Mouse (Mus musculus) CH12.LX (cell line): Measurements from ENCODE around the gene Vsir. TPM values are rescaled to one million over a fixed set of nuclear protein-coding genes. Genes with fewer than 3 reads are reported as not detected.

Experiments used
- DNase-seq: peaks from one replicate; pipeline ENCODE4 v3.0.0-alpha.2; 2013; ENCODE audit errors: extremely low read depth
- H3K27ac ChIP-seq: 2 replicates; pipeline ENCODE4 v1.5.1; 2012; ENCODE audit warnings: low read depth, mild to moderate bottlenecking, control low read depth, moderate library complexity; ENCODE audit not compliant: insufficient read depth
- H3K27me3 ChIP-seq: replicated peaks from 2 replicates; pipeline ENCODE3; 2012; ENCODE audit warnings: inconsistent platforms
- H3K36me3 ChIP-seq, 2 experiments: replicated peaks in 1 of 2; 2 replicates each; pipeline versions ENCODE3 to v1.6.1; 2012; ENCODE audit warnings: inconsistent platforms in 1 of 2, low read length in 1 of 2, mild to moderate bottlenecking in 1 of 2, mixed read lengths in 1 of 2, moderate library complexity in 1 of 2; ENCODE audit not compliant: control insufficient read depth in 1 of 2, insufficient read depth in 1 of 2
- H3K4me1 ChIP-seq, 2 experiments: 2 replicates each; pipeline ENCODE4 v1.6.1; 2012; ENCODE audit warnings: inconsistent platforms in 1 of 2, moderate library complexity in 1 of 2; ENCODE audit not compliant: insufficient read depth in 2 of 2, control insufficient read depth in 1 of 2
- H3K4me2 ChIP-seq: 2 replicates; pipeline ENCODE4 v1.6.1; 2012; ENCODE audit warnings: low read depth, mild to moderate bottlenecking, control low read depth; ENCODE audit not compliant: poor library complexity, insufficient read depth, severe bottlenecking
- H3K4me3 ChIP-seq, 3 experiments: fragments of 150-350 bp in 1 of 3; sonication (generic) in 1 of 3; replicated peaks in 1 of 3; 2 replicates each; pipeline versions ENCODE3 to v1.5.1; 2011 to 2012; ENCODE audit warnings: low read depth in 2 of 3, low read length in 2 of 3, mild to moderate bottlenecking in 2 of 3, moderate library complexity in 2 of 3, control low read depth in 1 of 3, improper control_type of control experiment in 1 of 3, inconsistent platforms in 1 of 3, mixed read lengths in 1 of 3; ENCODE audit not compliant: poor library complexity in 1 of 3
- H3K79me2 ChIP-seq: replicated peaks from 2 replicates; pipeline ENCODE4 v1.6.1; 2012; ENCODE audit warnings: mild to moderate bottlenecking, moderate library complexity; ENCODE audit not compliant: control insufficient read depth, poor library complexity, insufficient read depth, severe bottlenecking; ENCODE audit errors: extremely low read depth
- H3K9ac ChIP-seq: 2 replicates; pipeline ENCODE4 v1.6.1; 2012; ENCODE audit warnings: low read depth, mild to moderate bottlenecking, control low read depth, moderate library complexity; ENCODE audit not compliant: insufficient read depth
- H3K9me3 ChIP-seq: replicated peaks from 2 replicates; pipeline ENCODE3; 2012; ENCODE audit warnings: low read length, inconsistent platforms, mixed read lengths
- BHLHE40 ChIP-seq: IDR thresholded peaks from 2 replicates; pipeline ENCODE4 v1.6.1; 2011; ENCODE audit warnings: mild to moderate bottlenecking, low read depth, low read length, improper control_type of control experiment
- CHD1 ChIP-seq: IDR thresholded peaks from 2 replicates; pipeline ENCODE4 v1.6.1; 2012; ENCODE audit warnings: low read depth, low read length, improper control_type of control experiment, inconsistent platforms
- CHD2 ChIP-seq: IDR thresholded peaks from 2 replicates; pipeline ENCODE4 v1.6.1; 2011; ENCODE audit warnings: low read length, improper control_type of control experiment
- E2F4 ChIP-seq: IDR thresholded peaks from 2 replicates; pipeline ENCODE4 v1.6.1; 2011; ENCODE audit warnings: low read depth, low read length, improper control_type of control experiment; ENCODE audit not compliant: insufficient replicate concordance
- ELF1 ChIP-seq: IDR thresholded peaks from 2 replicates; pipeline ENCODE4 v1.6.1; 2014; ENCODE audit warnings: low read depth, mild to moderate bottlenecking, inconsistent platforms, low read length, improper control_type of control experiment
- GABPA ChIP-seq: IDR thresholded peaks from 2 replicates; pipeline ENCODE4 v1.6.1; 2012; ENCODE audit warnings: low read depth, low read length, improper control_type of control experiment, inconsistent platforms; ENCODE audit not compliant: insufficient replicate concordance
- HCFC1 ChIP-seq: IDR thresholded peaks from 2 replicates; pipeline ENCODE4 v1.6.1; 2012; ENCODE audit warnings: low read depth, mild to moderate bottlenecking, inconsistent platforms, low read length, improper control_type of control experiment
- IRF4 ChIP-seq: IDR thresholded peaks from 2 replicates; pipeline ENCODE4 v1.6.1; 2014; ENCODE audit warnings: low read depth, mild to moderate bottlenecking, inconsistent platforms, low read length, improper control_type of control experiment
- MAFK ChIP-seq: IDR thresholded peaks from 2 replicates; pipeline ENCODE4 v1.6.1; 2011; ENCODE audit warnings: low read length, improper control_type of control experiment; ENCODE audit not compliant: insufficient replicate concordance
- MAZ ChIP-seq: IDR thresholded peaks from 2 replicates; pipeline ENCODE4 v1.6.1; 2012; ENCODE audit warnings: low read depth, mild to moderate bottlenecking, inconsistent platforms, low read length, improper control_type of control experiment, moderate library complexity
- MEF2A ChIP-seq: IDR thresholded peaks from 2 replicates; pipeline ENCODE4 v1.6.1; 2014; ENCODE audit warnings: low read depth, mild to moderate bottlenecking, inconsistent platforms, low read length, improper control_type of control experiment, borderline replicate concordance
- MXI1 ChIP-seq: IDR thresholded peaks from 2 replicates; pipeline ENCODE4 v1.6.1; 2011; ENCODE audit warnings: mild to moderate bottlenecking, low read depth, low read length, improper control_type of control experiment
- POLR2AphosphoS2 ChIP-seq: IDR thresholded peaks from 2 replicates; pipeline ENCODE4 v1.6.1; 2011; ENCODE audit warnings: low read depth, low read length, improper control_type of control experiment
- RAD21 ChIP-seq: IDR thresholded peaks from 2 replicates; pipeline ENCODE4 v1.6.1; 2011; ENCODE audit warnings: low read depth, mild to moderate bottlenecking, low read length, improper control_type of control experiment, moderate library complexity
- RCOR1 ChIP-seq: conservative IDR thresholded peaks from 2 replicates; pipeline ENCODE4 v1.6.1; 2012; ENCODE audit warnings: low read depth, mild to moderate bottlenecking, inconsistent platforms, low read length, improper control_type of control experiment
- SIN3A ChIP-seq: IDR thresholded peaks from 2 replicates; pipeline ENCODE4 v1.6.1; 2012; ENCODE audit warnings: low read length, improper control_type of control experiment, inconsistent platforms
- TCF12 ChIP-seq: IDR thresholded peaks from 2 replicates; pipeline ENCODE4 v1.6.1; 2014; ENCODE audit warnings: low read depth, mild to moderate bottlenecking, inconsistent platforms, low read length, improper control_type of control experiment
- UBTF ChIP-seq: IDR thresholded peaks from 2 replicates; pipeline ENCODE4 v1.6.1; 2012; ENCODE audit warnings: low read depth, mild to moderate bottlenecking, inconsistent platforms, low read length, improper control_type of control experiment, moderate library complexity
- ZC3H11A ChIP-seq: IDR thresholded peaks from 2 replicates; pipeline ENCODE4 v1.6.1; 2012; ENCODE audit warnings: low read depth, mild to moderate bottlenecking, inconsistent platforms, low read length, improper control_type of control experiment
- ZMIZ1 ChIP-seq: IDR thresholded peaks from 2 replicates; pipeline ENCODE4 v1.6.1; 2012; ENCODE audit warnings: low read depth, mild to moderate bottlenecking, inconsistent platforms, low read length, improper control_type of control experiment
- dilution Hi-C: fragments of 300-500 bp; cut with MboI; formaldehyde crosslinking; loops from 2 replicates; pipeline ENCODE4 v1.14.3; 2020; ENCODE audit warnings: low sequenced_read_pairs; ENCODE audit not compliant: extremely low pct_unique_long_range_greater_than_20kb, extremely low pct_ligation_motif_present
- in situ Hi-C: fragments of 300-500 bp; cut with MboI; formaldehyde crosslinking; loops from 3 replicates; pipeline ENCODE4 v1.14.3; 2019; ENCODE audit warnings: low sequenced_read_pairs, low pct_ligation_motif_present, low pct_unique_long_range_greater_than_20kb, mixed read lengths
- polyA plus RNA-seq: library from polyadenylated mRNA; unstranded; fragments of >175 nt; gene quantifications from 2 replicates; pipeline ENCODE4 v1.2.1, GENCODE M21; 2012; ENCODE audit warnings: low read depth; ENCODE audit not compliant: insufficient read length
- total RNA-seq, 2 experiments: library from RNA; depleted of rRNA; stranded (reverse); fragments of 300-350 nt in 1 of 2; fragments of >200 nt in 1 of 2; gene quantifications; 2 replicates each; pipeline ENCODE4 v1.2.3; 2012 to 2014

The Vsir gene
- total and polyA plus RNA-seq, 3 experiments: 4.7 to 9.5 (median 5.5) TPM

DNA sequence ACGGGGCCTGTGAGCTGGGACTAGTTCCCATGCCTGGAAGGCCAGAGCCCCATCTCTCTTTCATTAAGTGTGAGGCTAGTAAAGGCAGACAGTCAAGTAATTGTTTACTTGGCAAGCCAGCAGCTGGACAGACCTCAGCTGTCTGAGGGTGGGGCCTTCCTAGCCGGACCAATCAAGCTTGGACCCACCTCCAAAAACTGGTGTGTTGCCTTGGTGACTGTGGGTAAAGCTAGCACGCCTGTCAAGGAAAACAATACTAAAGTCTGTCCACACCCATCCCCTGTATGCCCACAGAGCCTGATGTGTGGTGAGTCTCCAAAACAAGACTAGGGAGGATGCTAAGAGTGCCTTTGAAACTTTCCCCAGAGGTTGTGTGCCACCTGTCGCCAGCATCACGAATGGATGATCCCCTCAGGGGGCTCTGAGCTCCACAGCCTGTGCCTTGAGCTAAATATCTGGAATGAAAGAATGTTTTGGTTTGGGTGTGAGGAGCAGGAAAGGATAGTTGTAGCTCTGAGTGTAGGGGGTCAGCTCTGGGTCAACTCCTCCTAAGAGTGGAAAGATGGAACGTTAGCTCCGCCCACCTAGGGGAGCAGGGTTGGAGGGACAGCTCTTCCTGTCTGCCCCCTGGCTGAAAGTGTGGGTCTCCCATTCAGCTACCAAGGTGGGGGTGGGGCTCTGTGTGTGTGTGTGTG is 5.3 kb downstream of the Vsir start:
- Histone ChIP-seq H3K4me3 (no peak overlapping the region), H3K27me3 (peaks cover 14% of the 10 kb centered on the region), H3K4me1 (peaks cover 27 to 48% of the 10 kb centered on the region in 2 experiments), H3K27ac (0 out of 2 replicates have a peak overlapping the region, but pooled peaks have one; percentile 19), H3K79me2 (no peaks in the 10 kb centered on the region), H3K4me2 (peak overlapping the region; percentile 85; the same call in 1 of the 2 replicates), H3K36me3 (no peaks in the 10 kb centered on the region), H3K9ac (no peak overlapping the region), H3K9me3 (no peaks in the 10 kb centered on the region)
- TF ChIP-seq MXI1 (peak; percentile 77), RCOR1 (no peak), MEF2A (no peak), CHD1 (no peak), ELF1 (no peak), SIN3A (peak; percentile 88), IRF4 (no peak)
- DNase-seq: peak; percentile 60
- in situ Hi-C loops (loop anchor here (5.0 kb wide), 1 partner anchor 40 kb away; no protein-coding TSS in a partner anchor), dilution Hi-C loops (no loop called here)

GRCm38 (mm10) chr10:60353241-60354002 is 6.8 kb downstream of the Vsir start:
- DNase-seq: no peak
- peaks cover 3 to 5% of the 10 kb centered on the region in 2 experiments for H3K36me3 ChIP-seq

DNA sequence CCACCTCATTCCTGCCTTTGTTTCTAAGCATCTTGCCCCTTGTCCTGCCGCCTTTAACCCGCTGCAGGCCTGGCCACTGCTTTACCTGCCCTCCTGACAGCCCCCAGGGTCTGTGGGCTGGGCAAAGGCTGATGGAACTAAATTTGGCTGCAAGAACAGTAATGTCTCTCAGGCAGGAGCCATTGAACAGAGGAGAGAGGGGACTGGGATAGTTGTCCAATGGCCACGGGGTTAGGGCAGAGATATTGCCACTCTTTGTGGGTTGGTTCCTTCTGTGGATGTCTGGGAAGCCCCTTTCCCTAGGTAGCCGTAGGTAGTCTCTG is 7.3 kb downstream of the Vsir start:
- Histone ChIP-seq H3K4me1 (peaks cover 22 to 28% of the 10 kb centered on the region in 2 experiments), H3K9me3 (no peaks in the 10 kb centered on the region), H3K9ac (no peak overlapping the region), H3K4me3 (no peak overlapping the region), H3K79me2 (no peaks in the 10 kb centered on the region), H3K36me3 (peaks cover 7 to 9% of the 10 kb centered on the region in 2 experiments), H3K27me3 (no peaks in the 10 kb centered on the region), H3K4me2 (no peak overlapping the region), H3K27ac (no peak overlapping the region)
- in situ Hi-C loops (loop anchor here (5.0 kb wide), 1 partner anchor 38 kb away; no protein-coding TSS in a partner anchor), dilution Hi-C loops (no loop called here)
- no peak for DNase-seq
- TF ChIP-seq MAFK (no peak), HCFC1 (no peak), UBTF (no peak), BHLHE40 (no peak), E2F4 (no peak), RAD21 (no peak), ZC3H11A (no peak), MAZ (no peak), MXI1 (no peak), GABPA (no peak), CHD2 (no peak), ZMIZ1 (no peak)

More at GRCm38 (mm10) chr10:60353241-60354002, 6.8 kb downstream of the Vsir start:
- in situ Hi-C loops (loop anchor here (5.0 kb wide), 1 partner anchor 39 kb away; no protein-coding TSS in a partner anchor), dilution Hi-C loops (no loop called here)
- TF ChIP-seq TCF12 (no peak), POLR2AphosphoS2 (no peak)
- Histone ChIP-seq H3K79me2 (no peaks in the 10 kb centered on the region), H3K4me3 (no peak overlapping the region), H3K27ac (no peak overlapping the region), H3K4me1 (peaks cover 25 to 33% of the 10 kb centered on the region in 2 experiments), H3K4me2 (no peak overlapping the region), H3K9ac (no peak overlapping the region), H3K9me3 (no peaks in the 10 kb centered on the region), H3K27me3 (no peaks in the 10 kb centered on the region)
